9 mouse cellular contexts compared by ENCODE assay signal in genomic region chr5:38085561-38086392, GRCm38 (mm10). TPM values are rescaled to one million over a fixed set of nuclear protein-coding genes. Genes with fewer than 3 reads are reported as not detected.
DNase-seq lines count a peak whose midpoint lies in the region; ATAC-seq and TF ChIP-seq lines count a peak whose summit lies in the region.
"Had no signal": no experiment of that assay in that cellular context is flagged by ENCODE, and none has a peak within 500 bp of the region (broad histone marks: within the 10 kb centered on the region; RNA-seq: fewer than 3 reads in every experiment).

No protein-coding gene starts in this region.

- H3K4me3 ChIP-seq in intestine, embryonic 14.5 days (ENCODE audit: low read depth, low read length) = no peak overlapping the region
- H3K4me3 ChIP-seq in intestine, embryonic 15.5 days (replicated peaks) = no peak overlapping the region
- no peak overlapping the region for H3K4me3 ChIP-seq in stomach, postnatal 0 days (ENCODE audit: low read depth, low read length)
- H3K4me3 ChIP-seq: megakaryocyte, embryonic 14.5 days had no signal

- H3K36me3 ChIP-seq in intestine, embryonic 14.5 days (ENCODE audit: control insufficient read depth, insufficient read depth, low read length) = no peaks in the 10 kb centered on the region
- no peaks in the 10 kb centered on the region for H3K36me3 ChIP-seq in intestine, embryonic 15.5 days
- H3K36me3 ChIP-seq in stomach, postnatal 0 days (ENCODE audit: control insufficient read depth, insufficient read depth, low read length) = no peaks in the 10 kb centered on the region

- TF ChIP-seq EP300 in stomach, postnatal 0 days (optimal IDR thresholded peaks at IDR 0.05) = no peak

- no peaks in the 10 kb centered on the region for H3K9me3 ChIP-seq in intestine, embryonic 14.5 days (ENCODE audit: control insufficient read depth, low read length)
- no peaks in the 10 kb centered on the region for H3K9me3 ChIP-seq in intestine, embryonic 15.5 days
- no peaks in the 10 kb centered on the region for H3K9me3 ChIP-seq in stomach, postnatal 0 days (ENCODE audit: control insufficient read depth, low read length)
- H3K9me3 ChIP-seq: megakaryocyte, embryonic 14.5 days had no signal

- no peak for ATAC-seq in intestine, embryonic 14.5 days (replicated peaks; ENCODE audit: low FRiP score, low TSS enrichment, low read depth)
- no peak for ATAC-seq in intestine, embryonic 15.5 days
- no peak for ATAC-seq in stomach, postnatal 0 days (ENCODE audit: low FRiP score, low TSS enrichment)

- DNase-seq in intestine, embryonic 14.5 days (ENCODE audit: low spot score) = peak; percentile 58
- peak; percentile 50 for DNase-seq in MEL-GATA-1-ER (ENCODE audit: extremely low read depth, low read depth)
- DNase-seq in cerebellum, postnatal 25 days = peak; percentile 52 to 67
- DNase-seq in heart, adult 8-10 months (ENCODE audit: low spot score) = peak; percentile 41
- peak; percentile 61 for DNase-seq in kidney, postnatal 14 days
- DNase-seq in lung, postnatal 14 days = peak; percentile 51
- DNase-seq in stomach, postnatal 0 days (ENCODE audit: low spot score) = peak; percentile 61

- H3K27ac ChIP-seq in intestine, embryonic 14.5 days (ENCODE audit: low read depth) = no peak overlapping the region
- H3K27ac ChIP-seq in intestine, embryonic 15.5 days = no peak overlapping the region
- no peak overlapping the region for H3K27ac ChIP-seq in stomach, postnatal 0 days (replicated peaks)

- H3K27me3 ChIP-seq in intestine, embryonic 14.5 days (replicated peaks; ENCODE audit: control insufficient read depth, insufficient read depth, low read length) = no peaks in the 10 kb centered on the region
- H3K27me3 ChIP-seq in intestine, embryonic 15.5 days (replicated peaks) = no peaks in the 10 kb centered on the region
- H3K27me3 ChIP-seq in stomach, postnatal 0 days (ENCODE audit: control insufficient read depth, insufficient read depth, low read length) = no peaks in the 10 kb centered on the region
- H3K27me3 ChIP-seq: megakaryocyte, embryonic 14.5 days had no signal

- no peak overlapping the region for H3K9ac ChIP-seq in intestine, embryonic 14.5 days (ENCODE audit: low read length)
- no peak overlapping the region for H3K9ac ChIP-seq in intestine, embryonic 15.5 days
- no peak overlapping the region for H3K9ac ChIP-seq in stomach, postnatal 0 days (ENCODE audit: low read length)

- WGBS in intestine, embryonic 14.5 days = 23% methylated on average over 10 of the region's 10 CpGs
- WGBS in intestine, embryonic 15.5 days = 32% methylated on average over 10 of the region's 10 CpGs
- WGBS in stomach, postnatal 0 days = 25% methylated on average over 10 of the region's 10 CpGs

- no peak overlapping the region for H3K4me2 ChIP-seq in intestine, embryonic 14.5 days (ENCODE audit: low read length)
- no peak overlapping the region for H3K4me2 ChIP-seq in intestine, embryonic 15.5 days (replicated peaks)
- H3K4me2 ChIP-seq in stomach, postnatal 0 days (replicated peaks; ENCODE audit: low read depth) = no peak overlapping the region

- H3K4me1 ChIP-seq in intestine, embryonic 14.5 days (replicated peaks; ENCODE audit: control insufficient read depth, insufficient read depth, low read length) = peaks cover 18% of the 10 kb centered on the region
- H3K4me1 ChIP-seq in intestine, embryonic 15.5 days (replicated peaks) = peaks cover 7% of the 10 kb centered on the region; the same call in 1 of the 2 replicates
- no peaks in the 10 kb centered on the region for H3K4me1 ChIP-seq in stomach, postnatal 0 days (replicated peaks; ENCODE audit: control insufficient read depth, insufficient read depth)
- H3K4me1 ChIP-seq: megakaryocyte, embryonic 14.5 days had no signal

- TF ChIP-seq CTCF in stomach, postnatal 0 days (IDR thresholded peaks at IDR 0.05; ENCODE audit: low read depth) = peak; percentile 92

RNA-seq across cellular contexts. Expression of gene Stx18, which starts 47.2 kb away (rescaled TPM):
- 34.0 and 36.8 TPM in 2 replicates for polyA plus RNA-seq in intestine, embryonic 14.5 days (2014; fragmentation: Nextera tagmentation; extraction: Ambion mirVana)
- 38.5 and 39.2 TPM in 2 replicates for polyA plus RNA-seq in intestine, embryonic 15.5 days (2015; fragmentation: Nextera tagmentation; extraction: Ambion mirVana)
- 10 to 100 TPM; 14.1 to 17.5 (median 14.4) TPM for total RNA-seq in heart, adult 8-10 months (2022)
- 26.9 and 27.6 TPM in 2 replicates for polyA plus RNA-seq in stomach, postnatal 0 days (2015; fragmentation: Nextera tagmentation; extraction: Ambion mirVana)
